Mouse (Mus musculus) cerebellum, adult 11 months (tissue): ENCODE measurements around the gene Cavin1.

Source experiments
- DNase-seq: peaks from one replicate; pipeline ENCODE4 v3.0.0; 2022

Gene Cavin1

GRCm38 (mm10) chr11:100980438-100980837, 9.8 kb upstream of the Cavin1 start:
- no peak for DNase-seq

- DNase-seq, result no peak
Observed at GRCm38 (mm10) chr11:100979887-100980286, 9.2 kb upstream of the Cavin1 start.

GRCm38 (mm10) chr11:100975241-100975640, 4.6 kb upstream of the Cavin1 start:
- DNase-seq, result no peak

GRCm38 (mm10) chr11:100974381-100974970, 3.8 kb upstream of the Cavin1 start:
- DNase-seq, result no peak

GRCm38 (mm10) chr11:100973245-100973644, 2.6 kb upstream of the Cavin1 start:
- DNase-seq, result no peak

- no peak for DNase-seq
Observed at GRCm38 (mm10) chr11:100971455-100971854, 768 bp upstream of the Cavin1 start.

GRCm38 (mm10) chr11:100969744-100970556, 737 bp downstream of the Cavin1 start:
- no peak for DNase-seq

- no peak for DNase-seq
Observed at GRCm38 (mm10) chr11:100969189-100969743, 1.4 kb downstream of the Cavin1 start.

GRCm38 (mm10) chr11:100968501-100968900, 2.2 kb downstream of the Cavin1 start:
- no peak for DNase-seq

- no peak for DNase-seq
Observed at GRCm38 (mm10) chr11:100967881-100968420, 2.7 kb downstream of the Cavin1 start.

GRCm38 (mm10) chr11:100967376-100967775, 3.3 kb downstream of the Cavin1 start:
- DNase-seq, result no peak

- no peak for DNase-seq
Observed at GRCm38 (mm10) chr11:100965760-100966159, 4.9 kb downstream of the Cavin1 start.

- no peak for DNase-seq
Observed at GRCm38 (mm10) chr11:100964901-100965542, 5.7 kb downstream of the Cavin1 start.

GRCm38 (mm10) chr11:100964180-100964579, 6.5 kb downstream of the Cavin1 start:
- DNase-seq, result no peak

- DNase-seq, result no peak
Observed at GRCm38 (mm10) chr11:100963647-100964046, 7.0 kb downstream of the Cavin1 start.

- no peak for DNase-seq
Observed at GRCm38 (mm10) chr11:100962371-100962911, 8.2 kb downstream of the Cavin1 start.

GRCm38 (mm10) chr11:100960540-100960939, 10.1 kb downstream of the Cavin1 start:
- peak; percentile 37 for DNase-seq

- DNase-seq, result no peak
Observed at GRCm38 (mm10) chr11:100959826-100960225, 10.9 kb downstream of the Cavin1 start.

GRCm38 (mm10) chr11:100959464-100959810, 11.2 kb downstream of the Cavin1 start:
- DNase-seq, result peak; percentile 46

- DNase-seq, result no peak
Observed at GRCm38 (mm10) chr11:100958613-100959463, 11.8 kb downstream of the Cavin1 start.

GRCm38 (mm10) chr11:100957915-100958469, 12.7 kb downstream of the Cavin1 start:
- DNase-seq, result no peak

- peak; percentile 87 for DNase-seq
Observed at GRCm38 (mm10) chr11:100957244-100957643, 13.4 kb downstream of the Cavin1 start.
